Mouse (Mus musculus) cerebellum, postnatal 4 days (tissue): ENCODE results near the gene Tcf20.

ENCODE experiments used
- DNase-seq, 2 experiments: peaks; one replicate each; pipeline ENCODE4 v3.0.0; 2022; ENCODE audit warnings: low spot score in 2 of 2, mixed read lengths in 1 of 2

Tcf20 gene

GRCm38 (mm10) chr15:82959151-82959550 is 28.5 kb downstream of the Tcf20 start:
- DNase-seq, result no peak

DNA sequence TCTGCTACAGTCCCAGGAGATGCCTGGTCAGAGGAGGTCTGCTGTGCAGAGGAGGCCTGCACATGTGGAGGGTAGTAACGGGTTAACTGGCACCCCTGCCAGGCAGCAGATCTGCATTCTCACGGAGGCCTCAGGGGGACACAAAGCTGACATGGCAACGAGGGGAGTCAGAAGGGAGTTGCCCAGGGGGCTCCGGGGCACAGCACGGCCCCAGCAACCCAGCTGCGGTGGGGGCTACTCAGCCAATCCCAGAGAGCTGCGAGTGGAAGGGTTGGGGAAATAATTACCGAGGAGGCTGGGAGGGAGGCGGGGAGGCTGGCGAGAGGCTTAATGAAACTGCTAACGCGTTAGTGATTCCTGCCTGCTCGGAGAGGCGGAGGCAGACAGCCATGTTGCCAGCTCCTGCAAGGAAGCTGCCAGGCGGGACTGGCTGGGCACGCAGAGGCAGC is 29.4 kb downstream of the Tcf20 start:
- no peak for DNase-seq

DNA sequence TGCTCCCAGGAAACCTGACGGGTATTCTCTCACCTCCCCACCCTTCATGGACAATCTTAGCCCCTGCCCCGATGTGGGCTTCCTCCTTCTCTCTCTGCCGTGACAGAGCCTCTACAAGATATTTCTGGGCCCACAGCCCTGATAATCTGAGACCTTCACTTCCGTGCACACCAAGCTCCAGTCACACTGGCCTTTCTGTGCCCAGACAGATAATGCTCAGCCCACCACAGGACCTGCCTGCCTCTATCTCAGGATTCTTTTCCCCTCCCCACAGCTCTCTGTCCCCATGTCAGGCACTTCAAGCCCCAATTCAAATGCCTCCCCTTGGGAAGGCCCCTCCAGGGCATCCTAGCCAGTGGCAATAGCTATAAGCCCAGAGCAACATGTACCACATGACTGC is 31.0 kb downstream of the Tcf20 start:
- DNase-seq, result no peak

- peak in 1 of 2 experiments; percentile 58 for DNase-seq
Observed at GRCm38 (mm10) chr15:82956310-82956709, 31.4 kb downstream of the Tcf20 start.

DNA sequence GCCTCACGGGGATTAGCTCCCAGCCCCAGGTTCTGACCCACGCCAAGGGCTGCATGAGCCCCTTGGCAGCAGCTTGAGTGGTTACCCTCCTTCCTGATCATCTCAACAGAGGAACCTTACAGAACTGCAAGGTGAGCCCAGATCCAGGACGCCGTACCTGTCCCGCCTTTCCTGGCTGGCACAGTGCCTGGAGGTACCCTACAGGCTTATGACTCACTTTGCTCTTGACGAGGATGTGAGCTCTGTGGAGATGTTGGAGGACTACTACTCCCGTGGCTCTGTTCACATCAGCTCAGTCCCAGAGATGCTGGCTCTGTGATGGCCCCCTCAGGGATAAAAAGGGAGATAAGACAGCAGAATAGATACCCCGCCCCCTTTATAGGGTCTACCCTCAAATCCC is 32.4 kb downstream of the Tcf20 start:
- DNase-seq, result no peak

GRCm38 (mm10) chr15:82954034-82954433 is 33.6 kb downstream of the Tcf20 start:
- DNase-seq, result no peak

DNA sequence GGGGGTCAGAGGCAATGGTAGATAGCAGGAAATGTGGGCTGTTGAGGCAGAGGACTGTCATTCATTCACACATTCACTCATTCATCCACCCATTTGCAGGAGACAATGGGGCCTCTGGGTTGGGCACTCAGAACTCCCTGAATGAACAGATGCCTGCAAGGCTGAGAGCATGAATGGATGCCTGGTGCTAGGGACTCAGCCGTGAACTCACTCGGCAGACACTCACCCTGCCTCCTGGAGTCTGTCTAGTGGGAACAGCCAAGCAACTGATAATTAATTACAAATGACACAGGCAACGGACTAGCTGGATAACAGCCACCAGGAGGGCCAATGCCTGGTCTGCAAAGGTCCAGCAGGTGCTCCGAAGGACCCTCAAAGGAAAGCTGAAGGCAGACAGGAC is 34.6 kb downstream of the Tcf20 start:
- DNase-seq, result no peak

GRCm38 (mm10) chr15:82952292-82952705 is 35.4 kb downstream of the Tcf20 start:
- DNase-seq, result no peak

DNA sequence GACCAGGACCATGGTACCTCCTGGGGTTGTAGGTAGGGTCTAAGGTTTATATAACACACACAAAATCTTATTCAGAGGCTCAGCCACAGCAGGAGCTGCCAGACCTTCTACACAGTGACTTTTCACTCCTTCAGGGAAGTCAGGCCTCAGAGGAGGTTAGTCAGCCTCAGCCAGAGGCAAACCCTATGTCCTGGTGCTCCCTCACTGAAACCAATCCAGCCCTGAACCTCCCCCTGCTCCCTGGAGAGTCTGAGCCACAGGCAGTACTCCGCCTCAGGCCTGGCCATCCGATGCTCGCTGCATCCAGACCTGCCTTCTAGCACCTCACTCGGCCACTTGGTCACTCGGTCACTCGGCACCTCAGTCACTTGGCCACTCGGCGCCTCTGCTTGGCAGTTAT is 37.4 kb downstream of the Tcf20 start:
- no peak for DNase-seq

DNA sequence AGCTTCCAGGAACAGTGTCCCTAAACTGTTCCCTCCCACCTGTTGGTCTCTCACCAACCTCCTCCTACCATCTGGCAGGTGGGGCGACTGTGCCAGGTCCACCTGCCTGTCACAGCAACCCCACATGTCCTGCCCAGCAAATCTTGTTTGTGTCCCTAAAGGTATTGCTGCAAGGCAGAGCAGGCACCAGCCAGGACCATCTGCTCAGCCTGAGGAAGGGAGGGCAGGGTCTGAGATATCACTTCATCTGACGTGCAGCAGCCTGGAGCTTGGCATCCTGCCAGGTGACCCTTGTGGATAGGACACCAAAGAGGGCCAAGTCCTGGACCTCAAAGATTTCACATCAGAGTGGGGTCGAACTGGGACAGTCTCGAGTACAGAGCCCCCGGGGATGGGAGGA is 40.2 kb downstream of the Tcf20 start:
- peak in 1 of 2 experiments; percentile 50 for DNase-seq

DNA sequence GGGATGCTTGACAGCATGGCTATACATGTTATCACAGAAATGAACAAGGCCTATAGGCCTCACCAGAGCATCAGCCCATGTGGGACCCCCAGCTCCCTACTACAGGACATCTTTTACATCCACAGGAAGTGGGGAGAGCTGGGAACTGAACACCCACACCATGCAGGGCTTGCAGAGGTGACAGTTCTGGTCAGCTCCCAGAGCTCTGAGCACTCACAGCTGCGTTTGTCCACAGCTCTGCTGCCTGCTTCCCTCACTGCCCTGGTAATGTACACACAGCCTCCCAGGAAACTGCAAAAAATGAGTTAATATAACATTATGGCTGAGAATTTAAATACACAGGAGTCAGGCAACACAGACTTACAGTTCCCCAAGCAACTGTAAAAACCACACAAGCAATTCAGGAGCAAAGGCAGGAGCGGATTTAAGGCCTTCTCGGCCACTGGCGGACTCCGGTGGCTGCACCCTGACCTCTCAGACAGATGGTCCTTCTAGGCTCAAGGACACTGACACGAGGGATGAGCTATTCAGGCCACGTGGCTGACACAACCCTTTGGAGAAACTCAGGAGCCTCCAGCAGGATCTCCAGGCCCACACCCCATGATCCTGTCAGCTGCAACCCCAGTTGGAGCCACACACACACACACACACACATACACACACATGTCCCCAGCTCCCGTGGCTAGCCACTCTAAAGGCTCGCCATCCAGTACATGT is 43.0 kb downstream of the Tcf20 start:
- DNase-seq, result no peak

DNA sequence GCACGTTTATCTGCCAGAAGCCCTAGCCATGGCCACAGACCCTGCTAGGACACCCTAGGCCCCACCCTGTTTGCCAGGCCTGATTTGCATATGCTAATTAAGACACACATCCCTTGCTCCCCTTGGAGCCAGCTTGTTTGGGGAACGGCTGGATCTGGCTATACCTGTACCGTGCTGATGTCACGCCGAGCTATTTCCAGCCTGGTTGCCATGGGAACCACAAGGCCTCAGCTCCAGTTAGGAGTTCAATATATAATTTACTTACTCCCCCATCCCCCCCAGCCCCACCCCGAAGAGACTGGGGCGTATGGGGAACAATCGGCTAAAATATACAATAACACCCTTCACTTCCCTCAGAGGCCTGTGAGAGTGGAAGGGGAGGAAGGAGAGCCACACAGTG is 45.9 kb downstream of the Tcf20 start:
- no peak for DNase-seq

GRCm38 (mm10) chr15:82940494-82941214 is 47.0 kb downstream of the Tcf20 start:
- DNase-seq, result no peak

DNA sequence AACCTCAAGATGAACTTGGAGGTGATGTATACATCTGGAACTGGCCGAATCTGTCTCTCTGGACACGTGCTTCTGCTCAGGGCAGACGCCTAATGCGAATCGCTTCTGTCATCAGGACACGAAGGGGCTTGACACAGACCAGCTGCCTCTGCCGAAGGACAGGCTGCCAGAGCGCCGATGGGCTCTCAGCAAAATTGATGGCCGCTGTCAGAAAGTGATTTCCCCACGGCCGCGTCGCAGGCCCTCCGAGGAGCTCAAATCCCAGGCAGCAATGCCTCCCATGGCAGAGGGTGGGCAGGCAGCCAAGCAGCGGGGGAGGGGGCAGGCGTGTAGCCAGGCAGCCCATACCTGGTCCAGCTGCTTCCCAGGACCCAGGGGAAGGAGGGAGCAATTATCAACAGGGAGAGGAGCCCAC is 49.5 kb downstream of the Tcf20 start:
- no peak for DNase-seq

DNA sequence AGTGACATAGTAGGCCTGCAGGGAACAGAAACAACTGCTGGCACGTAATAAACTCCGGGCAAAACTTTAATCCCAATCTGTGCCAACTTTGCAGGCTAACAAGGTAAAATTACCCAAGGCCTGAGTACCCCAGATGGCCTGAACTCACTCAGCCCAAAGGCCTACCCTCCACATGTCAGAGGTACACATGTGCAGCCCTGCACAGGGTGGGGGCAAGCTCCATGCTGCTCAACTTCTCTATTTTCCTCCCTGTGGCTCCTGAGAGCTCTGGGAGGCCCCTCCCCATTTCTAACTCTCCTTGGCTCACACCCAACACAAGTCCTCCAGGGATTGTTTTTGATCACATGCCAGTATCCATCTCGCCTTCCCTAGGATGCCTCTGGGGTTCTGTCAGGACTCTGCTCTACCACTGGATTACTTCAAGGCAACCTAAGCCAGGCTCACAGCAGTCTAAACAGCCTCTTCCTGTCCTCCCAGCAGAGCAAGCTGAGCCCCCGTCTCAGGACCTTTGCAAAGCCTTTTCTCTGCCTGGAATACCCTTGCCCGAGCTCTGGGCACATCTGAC is 50.2 kb downstream of the Tcf20 start:
- DNase-seq, result no peak

DNA sequence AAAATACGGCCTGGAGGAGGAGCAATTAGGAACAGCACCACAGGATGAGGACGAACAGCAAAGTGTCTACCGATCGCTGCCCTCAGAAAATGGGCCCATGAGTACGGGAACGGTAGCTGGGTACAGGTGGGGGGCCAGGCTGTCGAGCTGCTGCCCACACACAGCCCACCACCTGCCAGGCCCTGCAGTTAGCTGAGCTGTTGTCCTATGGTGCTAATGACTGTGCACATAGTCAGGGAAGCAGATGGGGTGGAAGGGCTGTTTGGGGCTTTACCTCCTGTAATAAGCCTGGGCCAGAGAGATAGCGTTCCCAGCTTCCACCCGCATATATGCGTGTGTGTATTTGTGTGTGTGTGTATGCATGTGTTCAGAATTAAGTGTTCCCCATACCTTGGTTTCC is 52.7 kb downstream of the Tcf20 start:
- no peak for DNase-seq

- peak in 1 of 2 experiments; percentile 75 for DNase-seq
Observed at GRCm38 (mm10) chr15:82932936-82933650, 54.6 kb downstream of the Tcf20 start.

DNA sequence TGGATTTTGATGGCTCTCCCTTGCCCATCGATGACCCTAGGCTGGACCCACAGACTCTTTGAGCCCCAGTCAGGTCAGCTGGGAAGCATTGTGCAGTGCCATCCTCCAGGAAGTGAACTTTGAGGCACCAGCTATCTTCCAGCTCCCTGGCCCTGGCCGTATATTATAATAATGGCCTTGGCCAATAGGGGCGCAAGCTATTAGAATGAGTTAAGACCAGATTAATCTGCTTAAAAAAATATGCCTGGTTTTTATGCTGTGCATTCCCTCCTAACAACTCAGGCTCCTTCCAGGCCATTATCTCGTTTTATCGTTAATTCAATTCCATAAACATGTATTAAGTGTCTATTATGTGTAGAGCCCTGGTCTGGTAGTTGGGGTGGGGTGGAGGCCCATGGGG is 56.2 kb downstream of the Tcf20 start:
- no peak for DNase-seq

GRCm38 (mm10) chr15:82929595-82929994 is 58.1 kb downstream of the Tcf20 start:
- DNase-seq, result peak in 1 of 2 experiments; percentile 68

DNA sequence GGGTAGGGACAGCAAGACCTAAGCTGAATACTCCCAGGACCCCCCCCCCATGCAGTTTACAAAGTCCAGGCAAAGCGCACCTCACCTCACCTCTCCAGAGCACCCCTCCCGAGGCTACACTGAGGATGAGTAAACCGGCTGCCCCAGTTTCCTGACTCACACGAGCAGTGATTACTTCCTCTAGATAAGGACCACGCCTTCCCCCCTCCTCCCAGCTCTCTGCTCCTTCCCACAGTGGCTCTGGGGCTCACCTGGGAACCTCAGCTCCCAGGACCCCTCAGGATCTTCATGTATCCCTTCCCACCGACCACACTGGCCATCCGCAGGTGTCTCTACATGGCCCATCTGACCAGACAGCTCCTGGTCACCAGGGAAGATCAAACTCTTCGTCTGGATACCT is 58.8 kb downstream of the Tcf20 start:
- DNase-seq, result no peak

GRCm38 (mm10) chr15:82928023-82928422 is 59.6 kb downstream of the Tcf20 start:
- DNase-seq, result no peak

- no peak for DNase-seq
Observed at GRCm38 (mm10) chr15:82927057-82927456, 60.6 kb downstream of the Tcf20 start.
